Mouse (Mus musculus): ENCODE results near the gene Vps37b.

The Vps37b gene

DNA sequence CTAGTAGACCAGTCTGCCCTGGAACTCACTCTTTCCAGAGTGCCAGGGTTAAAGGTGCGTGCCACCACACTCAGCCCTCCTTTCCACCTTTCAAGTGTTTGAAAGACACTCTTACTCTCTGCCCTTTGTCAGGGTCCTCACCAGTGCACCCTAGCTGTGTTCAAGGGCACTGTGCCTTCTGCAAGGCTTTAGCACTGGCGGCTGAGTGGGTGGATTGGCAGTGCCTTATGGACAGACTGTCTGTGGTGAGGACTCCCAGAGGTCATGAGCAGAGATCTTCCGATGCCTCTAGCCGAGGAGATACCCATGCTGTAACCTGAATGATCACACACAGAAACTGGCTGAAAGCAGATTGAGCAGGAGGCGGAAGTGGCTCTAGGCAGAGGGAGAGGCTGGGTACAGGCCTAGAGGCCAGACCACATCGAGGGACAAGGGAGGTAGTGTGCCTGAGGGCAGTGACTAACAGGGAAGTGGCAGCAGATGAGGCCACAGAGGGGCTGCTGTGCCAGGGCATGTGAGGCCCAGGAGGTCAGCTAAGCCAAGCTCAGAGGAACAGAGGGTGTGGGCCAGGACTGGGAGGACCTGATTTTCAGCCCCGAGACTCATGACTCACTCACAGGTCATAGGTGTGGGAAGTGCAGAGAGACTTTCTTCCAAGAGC, 14.8 kb upstream of the Vps37b start:
- in situ Hi-C loops (cut with MboI) = no loop called here

DNA sequence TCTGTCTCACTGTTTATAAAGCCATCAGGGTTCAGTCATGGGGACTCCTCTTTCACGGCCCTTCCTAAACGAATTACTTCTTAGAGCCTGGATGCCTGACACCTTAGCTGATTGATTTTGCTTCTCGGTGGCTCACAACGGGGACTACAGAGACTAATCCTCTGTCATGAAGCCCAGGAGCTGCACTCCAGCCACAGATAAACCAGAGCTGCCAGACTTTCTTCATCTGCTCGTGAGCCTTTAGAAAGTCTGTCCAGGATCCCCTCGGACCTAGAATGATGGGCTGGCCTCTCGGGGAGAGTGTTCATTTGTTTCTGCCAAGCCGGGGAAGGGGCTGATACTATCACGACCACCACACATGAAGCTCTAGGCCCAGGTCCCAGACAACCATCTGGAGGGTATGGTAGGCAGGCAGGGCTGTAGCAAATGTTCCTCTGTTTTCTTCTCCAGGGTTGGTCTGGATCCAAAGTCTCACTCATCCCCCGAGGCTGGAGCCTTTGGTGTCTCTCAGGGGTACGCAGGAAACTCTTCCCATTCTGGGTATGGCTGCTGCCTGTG, 13.5 kb upstream of the Vps37b start:
- in situ Hi-C loops (cut with MboI) = no loop called here

DNA sequence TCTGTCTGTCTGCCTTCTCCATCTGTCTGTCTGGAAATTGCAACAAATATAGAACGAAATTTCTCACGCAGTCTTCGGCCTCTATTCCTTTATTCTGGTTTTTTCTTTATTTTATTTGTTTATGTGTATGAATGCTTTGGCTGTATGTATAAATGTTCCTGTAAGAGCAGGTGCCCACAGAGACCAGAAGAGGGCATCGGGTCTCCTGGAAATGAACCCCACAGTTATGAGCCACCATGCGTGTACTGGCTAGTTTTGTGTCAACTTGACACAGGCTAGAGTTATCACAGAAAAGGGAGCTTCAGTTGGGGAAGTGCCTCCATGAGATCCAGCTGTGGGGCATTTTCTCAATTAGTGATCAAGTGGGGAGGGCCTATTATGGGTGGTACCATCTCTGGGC, 11.9 kb upstream of the Vps37b start:
- in situ Hi-C loops (cut with MboI) = no loop called here

DNA sequence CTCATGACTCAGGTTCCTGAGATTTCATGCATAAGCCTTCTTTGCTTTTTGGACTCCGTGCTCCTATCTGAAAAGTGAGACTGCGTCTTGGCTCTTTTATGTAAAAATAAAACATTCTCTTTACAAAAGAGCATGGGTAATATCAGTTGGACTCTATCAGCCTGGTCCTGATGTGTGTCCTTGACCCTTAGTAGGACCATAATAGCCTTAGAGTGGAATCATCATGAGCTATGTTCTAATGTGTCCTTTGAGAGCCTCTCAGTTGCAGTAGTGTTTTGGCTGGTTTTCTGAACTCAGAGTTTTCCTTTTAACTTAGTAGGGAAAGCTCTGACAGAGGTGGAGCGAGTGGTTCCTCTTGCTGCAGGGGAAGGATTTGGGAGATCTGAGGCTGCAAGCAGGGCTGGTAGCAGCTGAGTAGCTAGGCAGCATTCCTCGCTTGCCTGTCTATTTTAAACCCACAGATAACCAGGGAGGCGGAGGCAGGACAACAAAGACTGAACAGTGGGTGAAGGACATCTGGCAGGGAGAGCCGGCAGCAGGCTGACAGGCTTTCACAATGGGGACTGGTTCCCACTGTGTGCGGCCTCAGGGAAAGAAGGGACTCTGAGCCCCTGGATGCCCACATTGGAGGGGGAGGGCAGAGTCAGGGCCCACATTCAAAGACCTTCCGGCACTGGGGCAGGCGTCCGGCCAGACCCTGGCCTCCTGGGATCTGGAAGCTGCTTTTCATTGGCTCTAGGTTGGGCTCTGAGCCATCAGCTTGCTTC, 11.3 kb upstream of the Vps37b start:
- in situ Hi-C loops (cut with MboI) = no loop called here

DNA sequence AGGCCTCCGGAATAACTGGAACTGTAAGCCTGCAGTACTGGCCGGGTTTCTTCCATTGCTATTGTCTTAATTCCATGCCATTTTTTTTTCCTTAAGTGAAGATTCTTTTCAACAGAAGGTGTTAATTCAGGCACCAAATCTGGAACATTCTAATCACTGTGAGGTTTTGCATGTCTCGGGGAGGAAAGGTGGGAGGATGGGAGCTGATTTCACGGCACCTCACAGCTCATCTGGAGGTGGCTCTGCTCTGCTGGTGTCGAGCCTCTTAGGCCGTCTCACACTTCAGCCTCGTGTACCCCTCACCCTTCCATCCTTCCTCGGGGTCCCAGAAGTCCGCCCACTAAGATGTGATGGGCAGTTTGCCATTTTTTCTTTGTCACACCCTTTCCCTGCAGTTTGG, 9.0 kb upstream of the Vps37b start:
- in situ Hi-C loops (cut with MboI) = no loop called here

DNA sequence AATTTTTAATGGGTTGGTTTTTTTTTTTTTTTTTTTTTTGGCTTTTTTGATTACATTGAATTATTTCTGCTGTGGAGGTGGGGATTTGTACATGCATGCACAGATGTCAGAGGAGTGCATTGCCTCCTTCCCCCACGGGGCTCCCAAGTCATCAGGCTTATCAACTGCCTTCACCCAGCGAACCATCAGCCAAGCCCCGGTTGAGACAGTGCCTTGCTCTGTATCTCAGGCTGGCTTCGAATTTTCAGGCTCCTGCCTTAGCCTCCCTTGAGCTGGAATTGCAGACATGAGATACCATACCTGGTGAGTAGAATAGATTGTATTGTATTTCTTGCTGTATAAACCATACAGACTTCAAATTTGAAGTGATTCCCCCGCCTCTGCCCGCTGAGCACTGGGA, 7.5 kb upstream of the Vps37b start:
- in situ Hi-C loops (cut with MboI) = no loop called here

DNA sequence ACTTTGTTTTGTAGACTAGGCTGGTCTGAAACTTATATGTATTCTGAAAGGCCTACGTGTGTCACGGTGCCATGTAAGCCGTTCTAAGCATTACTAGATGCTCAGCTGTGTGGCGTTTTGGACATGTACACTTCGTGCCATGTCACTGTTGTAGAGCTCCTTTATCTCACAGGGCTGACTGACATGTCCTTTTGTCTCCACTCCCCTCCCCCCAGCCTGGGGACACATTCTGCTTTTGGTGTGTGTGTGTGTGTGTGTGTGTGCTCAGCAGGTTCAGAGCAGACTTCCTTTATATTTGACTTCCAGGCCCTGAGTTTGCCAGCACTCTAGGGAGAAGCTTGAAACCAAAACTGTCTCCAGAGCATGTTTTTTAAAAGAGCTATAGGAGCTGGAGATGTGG, 4.8 kb upstream of the Vps37b start:
- in situ Hi-C loops (cut with MboI) = no loop called here

DNA sequence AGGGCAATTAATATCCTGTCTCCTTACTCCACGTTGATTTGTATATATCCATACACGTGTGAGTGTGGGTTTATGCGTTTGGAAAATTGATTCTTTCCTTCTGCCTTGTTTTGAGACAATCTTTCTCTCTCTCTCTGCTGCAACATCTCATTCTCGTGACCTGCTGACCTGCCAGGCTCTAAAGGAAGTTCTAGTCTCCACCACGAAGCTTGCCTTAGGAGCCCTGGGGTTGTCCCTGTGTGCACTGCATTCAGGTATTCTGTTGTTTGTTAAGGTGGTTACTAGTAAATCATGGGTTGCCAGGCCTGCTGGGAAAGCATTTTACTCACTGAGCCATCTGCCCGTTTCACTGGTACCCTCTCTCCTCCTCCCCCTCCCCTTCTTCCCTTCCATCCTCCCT, 4.3 kb upstream of the Vps37b start:
- in situ Hi-C loops (cut with MboI) = no loop called here

DNA sequence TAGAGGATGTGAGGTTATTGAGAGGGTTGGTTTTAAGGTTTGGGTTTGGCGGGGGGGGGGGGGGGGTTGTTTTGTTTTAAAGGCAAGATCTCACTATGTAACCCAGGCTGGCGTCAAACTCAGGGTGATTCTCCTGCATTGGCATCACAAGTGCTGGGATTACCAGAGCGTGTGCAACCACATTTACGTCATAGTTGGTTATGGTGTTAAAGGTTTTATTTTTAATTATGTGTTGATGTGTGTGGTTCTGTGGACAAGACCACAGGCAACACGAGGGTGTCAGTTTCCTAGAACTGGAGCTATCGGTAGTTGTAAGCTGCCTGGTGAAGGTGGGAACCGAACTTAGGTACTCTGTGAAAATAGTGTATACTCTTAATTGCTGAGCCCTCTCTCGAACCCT, 3.7 kb upstream of the Vps37b start:
- in situ Hi-C loops (cut with MboI) = no loop called here

DNA sequence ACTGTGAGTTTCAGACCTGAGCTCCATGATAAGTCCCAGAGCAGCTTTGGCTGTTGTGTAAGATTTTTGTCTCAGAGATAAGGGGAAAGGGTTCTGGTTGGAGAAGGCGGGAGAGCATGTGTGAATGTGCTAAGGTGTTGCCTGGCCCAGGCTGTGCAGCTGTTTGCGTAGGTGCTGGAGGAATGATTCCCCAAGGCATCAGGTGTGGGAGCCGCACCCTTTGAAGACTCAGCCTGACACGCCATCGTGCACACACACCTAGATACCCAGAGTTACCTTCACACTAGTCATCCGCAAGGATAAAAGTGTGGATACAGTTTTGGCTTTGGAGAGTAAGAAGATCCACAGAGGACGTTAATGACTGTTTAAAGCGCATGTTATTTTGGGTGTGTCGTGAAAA, 3.3 kb upstream of the Vps37b start:
- in situ Hi-C loops (cut with MboI) = no loop called here

DNA sequence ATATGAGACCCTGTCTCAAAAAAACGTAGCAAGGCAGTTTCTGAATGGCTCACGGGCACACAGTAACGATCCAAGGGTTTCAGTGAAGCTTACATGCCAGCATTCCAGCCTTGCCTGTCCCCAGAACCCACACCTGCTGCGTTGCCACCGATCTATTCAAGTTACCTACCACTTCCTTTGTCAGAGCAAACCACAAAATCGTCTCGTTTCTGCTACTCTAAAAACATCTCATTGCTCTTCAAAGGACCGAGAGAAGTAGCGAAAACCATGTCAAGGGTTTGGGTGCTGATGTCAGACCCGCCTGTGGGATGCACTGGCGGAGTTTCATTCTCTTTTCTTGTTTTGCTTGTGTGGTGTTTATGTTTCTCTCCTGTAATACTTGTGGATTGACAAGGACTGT, 2.4 kb upstream of the Vps37b start:
- in situ Hi-C loops (cut with MboI) = no loop called here

DNA sequence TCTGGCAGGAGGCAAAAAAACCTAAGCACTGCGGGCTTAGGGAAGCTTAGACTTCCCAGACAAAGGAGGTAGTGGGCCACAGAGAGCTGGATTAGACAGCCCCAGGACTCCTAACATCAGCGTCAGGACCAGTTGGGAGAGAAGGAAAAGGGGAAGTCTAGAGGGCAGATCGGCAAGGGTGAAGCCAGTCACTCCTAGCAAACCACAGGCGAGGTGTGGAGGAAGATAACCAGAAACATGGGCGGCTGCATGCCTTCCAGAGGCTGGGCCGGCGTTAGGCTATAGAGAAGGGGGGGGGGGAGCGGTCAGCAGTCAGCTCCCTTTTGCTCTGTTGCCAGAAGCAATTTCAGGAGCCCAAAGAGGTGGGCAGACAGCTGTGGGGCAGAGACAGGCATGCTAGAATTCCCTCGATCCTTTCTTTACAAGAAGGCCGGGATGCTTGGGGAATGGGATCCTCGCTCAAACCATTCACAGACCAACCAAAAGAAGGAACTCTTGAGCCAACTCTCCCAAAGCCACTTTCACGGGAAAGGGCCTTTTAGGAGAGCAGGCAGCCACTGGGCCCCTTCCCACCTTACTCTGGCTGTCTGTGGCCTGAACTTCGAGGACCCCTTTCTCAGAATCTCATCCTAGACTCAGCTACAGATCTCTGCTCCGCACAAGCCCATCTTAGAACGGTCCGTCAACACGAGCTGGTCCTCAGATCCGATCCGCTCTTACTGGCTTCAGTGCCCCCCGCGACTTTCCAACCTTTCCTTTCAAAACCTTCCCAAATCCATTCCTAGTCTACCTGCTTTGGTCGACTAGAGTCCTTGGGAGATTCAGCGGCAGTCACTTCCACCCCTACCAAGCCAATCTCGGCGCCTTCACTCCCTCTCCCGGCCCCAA, 758 bp downstream of the Vps37b start:
- in situ Hi-C loops (cut with MboI) = no loop called here

DNA sequence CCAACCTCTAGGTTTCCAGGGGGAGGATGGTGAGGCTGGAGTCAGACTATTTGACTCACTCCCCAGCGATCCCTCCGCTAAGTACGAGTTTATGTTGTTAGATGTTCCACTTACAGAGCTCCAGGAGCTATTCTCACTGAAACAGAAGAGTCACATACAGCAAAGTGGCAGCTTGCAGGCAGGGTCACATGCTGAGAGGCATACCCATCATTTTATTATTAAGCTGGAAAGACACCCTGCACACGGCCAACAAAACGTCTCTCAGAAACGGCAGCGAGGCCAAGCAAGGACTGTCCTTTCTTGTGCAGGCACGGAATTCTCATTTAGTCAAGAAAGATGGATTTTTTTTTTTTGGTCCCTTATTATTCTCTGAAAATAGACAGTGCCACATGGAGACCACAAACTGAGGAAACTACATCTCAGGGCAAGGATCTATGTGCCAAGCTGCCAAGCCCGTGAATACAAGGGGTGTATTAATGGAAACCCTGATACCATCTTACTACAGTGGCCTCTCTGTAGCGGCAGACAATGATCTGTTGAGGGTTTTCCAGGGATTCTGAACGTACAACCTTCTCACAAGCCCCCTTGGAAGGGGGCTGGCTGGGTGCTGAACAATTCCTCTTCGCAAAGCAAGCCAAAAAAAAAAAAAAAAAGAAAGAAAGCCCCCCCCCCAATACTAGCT, 1.5 kb downstream of the Vps37b start:
- in situ Hi-C loops (cut with MboI) = no loop called here

DNA sequence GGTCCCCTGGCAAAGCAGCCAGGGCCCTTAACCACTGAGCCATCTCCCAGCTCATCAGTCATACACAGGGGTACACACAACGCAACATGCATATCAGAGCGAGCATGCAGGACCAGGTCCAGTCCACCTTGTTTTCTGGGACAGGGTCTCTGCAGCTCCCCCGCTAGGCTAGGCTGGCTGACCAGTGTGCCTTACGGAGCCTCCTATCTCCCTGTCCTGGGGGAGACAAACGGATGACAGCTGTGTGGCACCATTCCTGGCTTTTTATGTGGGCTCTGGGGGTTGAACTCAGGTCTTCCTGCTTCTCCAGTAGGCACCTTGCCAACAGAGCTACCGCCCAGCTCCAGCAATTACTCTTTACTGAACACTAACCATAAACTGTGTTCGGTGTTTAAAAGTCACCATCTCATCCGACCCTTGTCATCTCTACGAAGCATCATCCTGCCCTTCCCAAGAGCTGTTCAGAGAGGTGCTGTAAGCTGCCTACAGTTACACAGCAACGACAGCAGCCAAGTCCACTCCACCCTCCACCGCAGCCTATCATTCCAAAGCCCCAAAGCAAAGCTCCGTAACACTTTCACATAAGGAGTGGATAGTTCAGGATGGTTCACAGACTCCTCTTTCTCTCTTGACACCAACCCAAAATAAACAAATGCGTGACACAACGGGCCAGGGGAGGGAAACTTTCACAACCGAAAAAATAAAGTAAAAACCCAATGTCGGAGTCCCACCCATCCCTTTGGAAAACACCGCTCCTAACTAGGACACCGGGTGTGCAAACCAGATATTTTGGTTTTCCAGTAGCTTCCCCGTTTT, 2.6 kb downstream of the Vps37b start:
- in situ Hi-C loops (cut with MboI) = no loop called here

DNA sequence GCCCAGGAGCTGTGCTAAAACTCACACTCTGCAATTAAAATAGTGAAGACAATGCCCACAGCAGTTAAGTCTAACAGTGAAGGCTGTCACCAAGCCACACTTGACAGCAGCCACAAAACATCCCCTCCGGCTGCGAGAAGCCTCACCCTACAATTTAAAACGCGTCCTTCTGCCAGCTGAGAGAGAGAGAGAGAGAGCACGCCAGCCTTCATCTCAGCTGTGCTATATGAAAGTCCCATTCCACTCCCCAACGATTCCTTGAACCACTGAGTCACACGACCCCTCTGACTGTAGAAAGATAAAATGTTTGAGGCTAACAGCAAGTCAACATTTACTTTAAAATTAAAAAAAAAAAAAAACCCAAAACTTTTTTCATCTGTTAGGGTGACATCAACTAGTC, 3.4 kb downstream of the Vps37b start:
- in situ Hi-C loops (cut with MboI) = no loop called here

DNA sequence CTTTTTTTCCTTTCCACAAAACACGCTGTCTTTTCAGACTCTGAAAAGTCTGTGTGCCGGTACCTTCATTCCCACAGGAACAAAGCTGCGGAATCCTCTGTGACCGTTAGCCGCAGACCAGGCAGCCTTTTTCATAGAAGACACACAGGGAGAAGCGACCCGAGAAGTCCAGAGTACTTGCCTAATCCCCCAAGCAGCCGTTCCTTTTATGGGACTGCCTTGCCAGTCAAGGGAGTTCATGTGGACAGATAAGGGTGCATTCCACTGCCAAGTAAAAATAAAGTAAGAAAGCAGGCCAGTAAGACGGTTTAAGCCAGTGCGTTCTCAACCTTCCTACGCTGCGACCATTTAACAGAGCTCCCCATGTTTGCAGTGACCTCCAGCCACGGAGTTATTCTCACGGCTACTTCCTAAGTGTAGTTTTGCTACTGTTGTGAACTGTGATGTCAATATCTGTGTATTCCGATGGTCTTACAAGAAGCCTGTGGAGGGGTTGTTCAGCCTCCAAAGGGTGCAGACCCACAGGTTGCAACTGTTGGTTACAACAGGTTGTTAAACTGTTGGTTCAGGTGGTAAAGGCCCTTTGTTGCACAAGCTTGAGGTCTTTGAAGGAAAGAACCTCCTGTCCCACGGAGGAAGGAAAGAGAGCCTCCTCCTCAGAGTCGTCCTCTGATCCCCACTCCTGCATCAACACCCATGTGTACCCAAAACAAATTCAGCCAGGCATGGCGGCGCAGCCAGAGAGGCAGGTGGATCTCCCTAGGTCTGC, 4.2 kb downstream of the Vps37b start:
- in situ Hi-C loops (cut with MboI) = no loop called here

DNA sequence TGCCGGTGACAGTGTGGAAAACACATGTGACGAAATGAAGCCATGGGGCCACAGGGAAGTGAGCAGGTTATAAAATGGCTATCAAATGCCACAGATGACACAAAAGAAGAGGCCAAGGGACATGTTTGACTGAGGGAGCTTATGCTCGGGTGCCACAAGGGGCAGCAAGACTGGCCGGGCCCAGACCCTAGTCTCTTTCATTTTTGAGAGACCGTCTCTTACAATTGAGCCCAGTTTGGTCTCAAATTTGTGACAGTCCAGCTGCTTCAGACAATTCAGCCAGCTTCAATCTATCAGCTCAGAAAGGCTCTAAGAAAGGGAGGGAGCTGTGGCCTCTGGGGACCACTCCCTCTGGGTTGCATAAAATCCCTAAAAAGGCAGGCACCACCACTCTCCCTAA, 5.5 kb downstream of the Vps37b start:
- in situ Hi-C loops (cut with MboI) = no loop called here

DNA sequence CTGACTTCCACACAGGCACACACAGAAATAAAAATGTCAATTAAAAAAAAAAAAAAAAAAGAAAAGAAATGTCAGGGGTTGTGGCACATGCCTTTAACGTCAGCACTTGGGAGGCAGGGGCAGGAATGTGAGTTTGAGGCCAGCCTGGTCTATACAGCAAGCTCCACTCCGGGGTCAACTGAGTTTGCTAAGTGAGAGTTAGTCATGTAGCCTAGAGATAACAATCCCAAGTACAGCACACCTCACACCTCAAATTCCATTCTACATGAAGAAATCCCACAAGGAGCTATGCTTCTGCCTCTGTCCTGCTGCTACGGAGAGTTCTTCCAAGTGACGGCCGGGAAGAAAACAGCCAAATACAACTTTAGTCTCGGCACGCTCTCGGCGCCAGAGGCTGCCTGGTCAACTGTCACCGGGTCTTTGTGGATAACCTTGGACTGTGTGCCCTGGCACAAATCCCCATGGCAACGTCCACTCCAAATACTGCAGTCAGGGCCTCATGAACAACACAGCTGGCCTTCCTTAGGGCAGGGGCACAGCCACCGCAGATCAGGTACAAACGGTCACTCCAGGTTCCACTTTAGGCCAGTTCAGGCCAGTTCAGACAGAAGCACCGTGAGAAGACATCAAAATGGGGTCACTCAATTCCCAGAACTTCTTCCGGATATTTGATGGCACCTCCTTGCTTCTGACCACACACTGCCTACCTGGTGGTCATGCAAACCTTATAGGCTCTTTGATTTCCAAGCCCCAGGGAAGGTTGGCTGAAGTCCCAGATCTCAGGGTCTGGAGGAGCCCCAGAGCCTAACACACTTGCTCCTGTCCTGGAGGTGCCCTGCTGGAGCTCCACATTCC, 6.3 kb downstream of the Vps37b start:
- in situ Hi-C loops (cut with MboI) = no loop called here

DNA sequence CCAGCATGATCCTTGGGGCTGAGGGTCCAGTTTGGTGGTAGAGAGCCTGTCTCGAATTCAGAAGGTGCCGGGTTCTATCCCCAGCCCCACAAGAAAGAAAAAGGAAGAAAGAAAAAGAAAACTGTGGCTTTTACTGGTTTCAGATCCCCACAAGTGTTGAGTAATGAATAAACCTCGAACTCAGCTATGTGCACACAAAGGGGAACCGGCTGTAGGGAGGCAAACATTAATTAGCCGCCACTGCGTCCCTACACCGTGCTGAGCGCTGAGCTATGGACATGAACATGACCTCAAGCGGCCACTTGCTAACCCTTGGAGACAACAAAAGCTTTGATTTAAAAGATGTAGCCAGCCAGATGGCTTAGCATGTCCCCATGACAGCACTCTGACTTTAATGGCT, 6.9 kb downstream of the Vps37b start:
- in situ Hi-C loops (cut with MboI) = no loop called here

All from mature B cell (primary cell).